Mouse (Mus musculus) small intestine, adult 2 months (tissue): ENCODE measurements at regions not wholly inside any gene's neighbourhood (a gene's known extent, or its start where the extent isn't known, plus 50 kb on each side); places are given as distances from the start of the nearest gene placed in this dataset.

Experiments
- H3K27ac ChIP-seq: fragments of 200-500 bp; 2 replicates; pipeline ENCODE4 v1.5.1; 2012; ENCODE audit warnings: low read depth, low read length, control low read depth, inconsistent platforms; ENCODE audit not compliant: insufficient read depth
- H3K27me3 ChIP-seq: fragments of 200-500 bp; 2 replicates; pipeline ENCODE4 v1.6.1; 2012; ENCODE audit warnings: mild to moderate bottlenecking, moderate library complexity, low read length, inconsistent platforms; ENCODE audit not compliant: control insufficient read depth, insufficient read depth
- H3K36me3 ChIP-seq: fragments of 200-500 bp; 2 replicates; pipeline ENCODE4 v1.6.1; 2012; ENCODE audit warnings: mild to moderate bottlenecking, low read length, control low read depth, inconsistent platforms; ENCODE audit not compliant: control insufficient read depth, insufficient read depth
- H3K4me1 ChIP-seq: fragments of 200-500 bp; 2 replicates; pipeline ENCODE4 v1.6.1; 2012; ENCODE audit warnings: low read length, inconsistent platforms, mixed read lengths; ENCODE audit not compliant: control insufficient read depth, insufficient read depth, insufficient read length
- H3K4me3 ChIP-seq: fragments of 200-500 bp; 2 replicates; pipeline ENCODE4 v1.5.1; 2012; ENCODE audit warnings: low read depth, mild to moderate bottlenecking, control low read depth, inconsistent platforms, low read length, moderate library complexity
- CTCF ChIP-seq: fragments of 200-500 bp; IDR thresholded peaks from 2 replicates; pipeline ENCODE4 v1.5.1; 2012; ENCODE audit warnings: low read depth, mild to moderate bottlenecking, control low read depth, inconsistent platforms, low read length, moderate library complexity, mixed read lengths; ENCODE audit not compliant: insufficient replicate concordance, insufficient read length; ENCODE audit errors: extremely low read depth
- POLR2A ChIP-seq: fragments of 200-500 bp; IDR thresholded peaks from 2 replicates; pipeline ENCODE4 v1.6.1; 2012; ENCODE audit warnings: low read depth, mild to moderate bottlenecking, control low read depth, inconsistent platforms, low read length, moderate library complexity
- WGBS: fragments of 180-500 bp; shearing (Covaris S2); methylation state at CpG from one replicate; pipeline ENCODE4 v1.1.7; 2018; 5-methylcytosine and 5-hydroxymethylcytosine counted together

DNA sequence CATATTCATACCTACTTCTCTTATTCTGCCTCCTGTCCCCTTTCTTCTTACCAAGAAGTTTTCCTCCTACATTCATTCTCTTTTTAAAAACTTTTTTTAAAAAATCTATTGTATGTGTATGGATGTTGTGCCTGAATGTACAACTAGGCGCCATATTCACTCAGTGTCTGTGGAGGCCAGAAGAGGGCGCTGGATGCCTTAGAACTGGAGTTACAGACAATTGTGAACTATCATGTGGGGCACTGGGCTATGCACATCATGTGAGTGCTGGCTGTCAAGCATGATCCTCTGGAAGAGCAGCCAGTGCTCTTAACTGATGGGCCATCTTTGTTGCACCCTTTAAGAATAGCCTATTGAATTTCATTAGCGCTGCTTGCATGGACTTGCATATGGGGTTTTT is 172.6 kb upstream of the Dapk1 start:
- Histone ChIP-seq H3K36me3 (no peaks in the 10 kb centered on the region), H3K4me1 (no peaks in the 10 kb centered on the region), H3K27ac (no peak overlapping the region), H3K4me3 (no peak overlapping the region), H3K27me3 (no peaks in the 10 kb centered on the region)
- 75% methylated on average over 3 of the region's 3 CpGs for WGBS
- TF ChIP-seq CTCF (no peak), POLR2A (no peak)

DNA sequence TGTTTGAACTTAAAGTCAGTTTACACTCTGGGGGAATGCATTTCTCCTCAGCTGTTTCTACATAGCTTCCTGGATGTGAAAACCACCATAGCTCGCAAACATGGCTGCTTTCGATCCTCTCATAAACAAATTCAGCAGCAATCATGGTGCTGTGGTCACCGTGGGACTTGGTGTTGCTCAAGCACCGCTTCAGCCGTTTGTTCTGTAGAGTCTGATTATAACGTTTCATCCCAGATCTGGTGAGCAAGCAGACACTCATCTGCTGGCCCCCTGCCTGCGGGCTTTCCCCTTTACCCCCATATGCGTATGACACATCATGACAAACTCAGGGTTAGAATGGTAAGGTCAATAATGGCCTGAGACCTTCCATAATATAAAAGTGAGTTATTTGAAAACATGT is 170.3 kb upstream of the Dapk1 start:
- Histone ChIP-seq H3K27me3 (no peaks in the 10 kb centered on the region), H3K36me3 (no peaks in the 10 kb centered on the region), H3K4me3 (no peak overlapping the region), H3K4me1 (no peaks in the 10 kb centered on the region), H3K27ac (no peak overlapping the region)
- TF ChIP-seq CTCF (no peak), POLR2A (no peak)
- WGBS: 78% methylated on average over 8 of the region's 8 CpGs

DNA sequence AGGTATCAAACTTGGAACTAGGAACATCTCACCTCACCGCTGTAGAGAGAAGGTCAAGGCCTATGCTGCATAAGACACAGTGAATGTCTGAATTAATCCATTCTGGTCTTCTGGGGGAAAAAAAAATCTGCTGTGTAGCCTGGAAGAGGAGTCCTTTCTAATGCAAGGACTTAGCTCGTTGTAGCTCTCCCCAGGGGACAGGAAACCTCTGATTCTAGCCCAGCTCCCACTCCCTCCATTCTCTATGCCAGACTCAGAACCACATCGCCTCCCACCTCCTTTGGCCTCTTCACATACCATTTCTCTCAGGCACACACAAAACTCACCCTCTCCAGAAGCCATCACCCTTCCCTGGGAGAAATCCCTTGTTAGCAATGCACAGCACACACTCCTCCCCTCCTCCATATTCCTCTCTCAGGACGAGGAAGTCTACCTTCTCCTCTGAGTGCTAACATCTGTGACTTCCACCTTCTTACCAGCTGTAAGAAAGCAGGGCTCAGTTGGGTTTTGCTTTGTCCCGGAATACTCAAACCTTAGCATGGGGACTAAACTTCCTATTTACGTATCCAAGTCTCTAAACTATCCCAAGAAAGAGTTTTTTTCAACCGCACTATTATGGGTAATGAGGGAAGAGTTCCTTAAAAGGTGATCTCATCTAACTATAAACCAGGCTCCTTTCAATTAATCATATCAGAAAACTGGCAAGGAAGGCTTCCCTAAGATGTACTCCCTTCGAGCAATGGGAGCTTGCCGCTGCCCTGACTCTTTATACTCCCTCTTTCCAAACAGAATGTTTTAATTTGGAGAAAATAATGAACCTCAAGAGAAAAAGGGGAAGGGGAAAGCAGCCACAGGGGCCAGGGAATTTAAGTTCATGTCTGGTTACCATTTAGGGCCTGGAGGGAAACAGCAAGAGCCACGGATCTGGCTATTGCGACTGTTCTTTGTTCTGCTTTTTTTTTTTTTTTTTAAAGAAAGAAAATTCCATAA is 167.2 kb upstream of the Dapk1 start:
- WGBS: 77% methylated on average over 11 of the region's 11 CpGs
- H3K27me3 ChIP-seq: no peaks in the 10 kb centered on the region
- TF ChIP-seq CTCF (no peak), POLR2A (no peak)
- no peaks in the 10 kb centered on the region for H3K36me3 ChIP-seq
- no peaks in the 10 kb centered on the region for H3K4me1 ChIP-seq
- no peak overlapping the region for H3K27ac ChIP-seq
- no peak overlapping the region for H3K4me3 ChIP-seq

DNA sequence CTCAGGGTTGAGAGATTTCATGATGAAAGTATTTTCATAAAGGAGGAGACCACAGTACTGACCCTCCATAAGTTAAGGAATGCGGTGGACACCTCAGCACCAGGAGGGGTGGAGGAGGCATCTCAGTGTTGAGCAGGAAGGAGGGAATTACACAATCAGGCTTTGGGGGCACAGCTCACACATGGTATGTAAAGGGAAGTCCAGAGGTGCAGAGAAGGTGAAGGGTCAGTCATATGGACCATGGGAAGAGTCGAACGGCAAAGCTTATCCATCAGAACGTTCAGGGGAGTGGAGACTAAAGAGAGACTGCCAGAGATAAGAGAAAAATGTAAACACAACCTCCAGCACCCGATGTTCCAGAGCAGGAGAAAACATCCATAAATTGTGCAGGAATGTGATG is 166.4 kb upstream of the Dapk1 start:
- H3K4me3 ChIP-seq: no peak overlapping the region
- no peaks in the 10 kb centered on the region for H3K4me1 ChIP-seq
- H3K27ac ChIP-seq: no peak overlapping the region
- H3K36me3 ChIP-seq: no peaks in the 10 kb centered on the region
- no peak for TF ChIP-seq POLR2A
- no peak for TF ChIP-seq CTCF
- 20% methylated on average over 5 of the region's 5 CpGs for WGBS
- no peaks in the 10 kb centered on the region for H3K27me3 ChIP-seq

DNA sequence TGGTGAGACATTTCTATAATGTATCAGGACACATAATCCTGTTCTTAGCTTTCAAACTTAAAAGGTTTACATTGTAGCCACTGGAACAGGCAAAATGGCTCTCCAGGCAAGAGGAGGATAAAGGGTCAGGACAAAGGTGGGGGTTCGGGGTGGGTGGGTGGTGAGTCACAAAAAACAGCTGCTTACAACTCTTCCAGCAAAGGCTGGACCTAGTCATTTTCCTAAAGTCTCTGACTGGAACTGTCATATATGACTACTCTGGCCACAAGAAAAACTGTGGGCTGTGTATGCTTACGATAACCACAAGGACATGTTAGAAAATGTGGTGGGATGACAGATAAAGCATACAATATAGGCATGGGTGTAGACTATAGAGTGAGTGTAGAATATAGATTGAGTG is 163.6 kb upstream of the Dapk1 start:
- 85% methylated on average over 2 of the region's 2 CpGs for WGBS
- no peaks in the 10 kb centered on the region for H3K27me3 ChIP-seq
- TF ChIP-seq CTCF: no peak
- no peak for TF ChIP-seq POLR2A
- H3K27ac ChIP-seq: no peak overlapping the region
- H3K36me3 ChIP-seq: no peaks in the 10 kb centered on the region
- H3K4me3 ChIP-seq: no peak overlapping the region
- H3K4me1 ChIP-seq: no peaks in the 10 kb centered on the region

GRCm38 (mm10) chr13:60440586-60440985 is 161.2 kb upstream of the Dapk1 start:
- H3K27me3 ChIP-seq: no peaks in the 10 kb centered on the region
- WGBS: 15% methylated on average over 3 of the region's 3 CpGs
- H3K27ac ChIP-seq: no peak overlapping the region
- no peak overlapping the region for H3K4me3 ChIP-seq
- H3K4me1 ChIP-seq: no peaks in the 10 kb centered on the region
- H3K36me3 ChIP-seq: no peaks in the 10 kb centered on the region
- TF ChIP-seq CTCF: no peak
- no peak for TF ChIP-seq POLR2A

DNA sequence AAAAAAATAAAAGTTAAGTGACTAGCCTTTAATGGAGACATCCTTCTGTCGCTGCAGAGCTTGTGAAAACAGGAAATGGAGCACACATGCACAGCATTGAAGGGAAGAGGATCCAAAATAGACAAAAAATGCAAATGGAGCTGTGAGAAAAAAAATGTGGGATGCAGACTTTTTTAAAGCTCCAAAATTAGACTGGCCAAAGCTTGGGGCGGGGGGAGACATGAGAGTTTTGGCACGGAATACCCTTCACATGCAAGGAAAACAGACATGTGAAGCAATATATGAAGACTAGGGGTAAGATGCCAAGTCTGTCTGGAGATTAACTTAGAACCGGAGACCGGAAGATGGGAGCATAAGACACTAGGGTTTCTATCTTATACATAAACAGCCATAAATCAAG is 156.6 kb upstream of the Dapk1 start:
- Histone ChIP-seq H3K27me3 (no peaks in the 10 kb centered on the region), H3K4me3 (no peak overlapping the region), H3K4me1 (no peaks in the 10 kb centered on the region), H3K36me3 (no peaks in the 10 kb centered on the region), H3K27ac (no peak overlapping the region)
- 66% methylated on average over 5 of the region's 5 CpGs for WGBS
- TF ChIP-seq POLR2A (no peak), CTCF (no peak)
